Mouse (Mus musculus) bone marrow macrophage, adult 2 months (primary cell): ENCODE results near the gene Fam163a.

Experiments
- CTCF ChIP-seq: IDR thresholded peaks from 2 replicates; pipeline ENCODE4 v1.5.1; 2012; ENCODE audit warnings: low read depth, mild to moderate bottlenecking, low read length, moderate library complexity
- POLR2A ChIP-seq: IDR thresholded peaks from 2 replicates; pipeline ENCODE4 v1.6.1; 2012; ENCODE audit warnings: mild to moderate bottlenecking, low read depth, low read length, borderline replicate concordance

GRCm38 (mm10) chr1:156247893-156248292 is 43.1 kb upstream of the Fam163a start:
- TF ChIP-seq POLR2A (no peak), CTCF (no peak)
